Mouse (Mus musculus) cerebellum, adult (tissue): ENCODE data around the gene Tnfrsf8.

Source experiments
- ATAC-seq: cut with Nextera tagmentation; 2 replicates; pipeline ENCODE4 v1.9.2; 2017; ENCODE audit warnings: mild to moderate bottlenecking, moderate library complexity, mixed read lengths; ENCODE audit not compliant: insufficient number of reproducible peaks, low FRiP score, low TSS enrichment

Tnfrsf8 gene

DNA sequence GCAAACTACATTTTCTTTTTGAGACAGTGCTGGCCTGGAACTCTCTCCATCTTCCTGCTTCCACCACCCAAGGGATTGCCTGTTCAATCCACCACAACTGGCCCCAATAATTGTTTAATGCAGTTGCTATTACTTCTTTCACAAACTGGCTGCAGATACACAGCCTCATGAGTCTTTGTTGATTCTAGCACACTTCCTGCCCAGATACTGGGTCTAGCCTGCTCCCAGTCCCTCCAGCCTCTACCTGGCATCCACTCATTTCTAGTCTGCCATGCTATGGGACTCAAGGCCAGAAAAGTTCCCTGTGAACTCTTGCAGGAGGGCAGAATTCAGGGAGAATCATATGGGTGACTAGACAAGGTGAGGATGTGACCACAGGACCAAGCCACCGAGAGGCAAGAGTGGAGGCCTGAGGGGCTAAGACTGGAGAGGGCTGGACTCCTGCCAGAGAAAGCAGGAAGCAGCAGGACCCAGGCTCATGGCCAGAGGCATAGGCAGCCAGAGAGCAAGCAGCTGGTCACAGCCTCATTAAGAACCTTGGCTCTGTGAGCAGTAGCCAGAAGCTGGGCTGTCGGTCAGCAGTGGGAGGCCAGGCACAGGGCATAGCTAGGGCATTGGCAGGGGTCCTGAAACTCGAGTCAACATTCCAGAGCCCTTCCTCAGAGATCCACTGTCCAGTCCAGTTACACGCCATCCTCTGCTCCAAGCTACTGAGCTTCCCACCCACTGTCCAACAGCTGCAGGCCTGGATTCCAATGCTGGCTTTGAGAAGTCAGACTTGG is 75.7 kb downstream of the Tnfrsf8 start:
- ATAC-seq: 0 out of 2 replicates have a peak, but pooled peaks have one; percentile 6

DNA sequence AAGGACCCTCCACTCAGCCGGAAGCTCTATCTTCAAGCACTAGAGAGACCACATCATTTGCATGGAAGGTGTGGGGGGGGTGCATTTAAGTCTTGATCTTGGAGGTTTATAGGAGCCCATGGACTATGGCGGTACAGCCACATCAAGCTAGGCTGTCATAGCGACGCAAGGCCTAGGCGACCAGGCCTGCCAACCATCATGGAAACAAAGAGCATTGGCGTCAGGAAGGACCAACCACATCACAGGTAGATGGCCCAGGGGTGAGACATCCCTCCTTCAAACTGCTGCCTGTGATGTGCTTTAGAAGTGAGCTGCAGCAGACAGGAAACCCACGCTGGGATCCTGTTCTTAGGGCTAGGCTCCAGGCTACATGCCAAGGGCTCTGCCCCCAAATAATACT is 78.9 kb downstream of the Tnfrsf8 start:
- no peak for ATAC-seq

DNA sequence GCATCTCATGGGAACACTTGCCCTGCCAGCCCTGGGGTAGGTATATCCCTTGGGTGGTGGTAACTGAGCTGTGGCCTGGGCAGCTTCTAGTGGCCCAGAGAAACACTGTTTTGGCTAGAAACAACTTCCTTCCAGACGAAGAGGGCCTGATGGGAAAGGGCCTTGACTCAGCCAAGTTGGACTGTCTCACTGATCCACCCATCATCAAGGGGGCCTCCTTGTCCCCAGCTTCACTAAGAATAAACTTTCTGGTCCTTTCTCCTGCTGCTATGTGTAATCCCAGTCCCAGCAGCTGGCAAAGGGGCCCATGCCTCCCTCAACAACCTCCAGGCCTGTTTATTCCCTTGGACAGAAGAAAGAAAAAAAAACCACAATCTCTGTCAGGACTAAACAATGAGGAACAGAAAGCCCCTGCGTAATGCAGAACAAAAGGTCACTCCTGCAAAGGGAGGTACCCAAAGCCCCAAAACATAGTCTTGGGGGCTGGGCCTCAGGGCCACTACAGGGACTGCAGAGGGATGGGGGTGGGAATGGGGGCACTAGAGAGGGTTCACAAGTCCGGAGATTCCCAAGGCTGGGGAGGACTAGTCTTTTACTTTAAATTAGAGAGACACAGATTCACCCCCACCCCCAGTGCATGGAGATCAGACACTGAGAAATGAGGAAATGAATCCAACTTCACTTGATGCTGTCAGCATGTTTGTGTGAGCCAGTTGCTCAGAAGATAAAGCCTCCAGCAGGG is 81.3 kb downstream of the Tnfrsf8 start:
- no peak for ATAC-seq

DNA sequence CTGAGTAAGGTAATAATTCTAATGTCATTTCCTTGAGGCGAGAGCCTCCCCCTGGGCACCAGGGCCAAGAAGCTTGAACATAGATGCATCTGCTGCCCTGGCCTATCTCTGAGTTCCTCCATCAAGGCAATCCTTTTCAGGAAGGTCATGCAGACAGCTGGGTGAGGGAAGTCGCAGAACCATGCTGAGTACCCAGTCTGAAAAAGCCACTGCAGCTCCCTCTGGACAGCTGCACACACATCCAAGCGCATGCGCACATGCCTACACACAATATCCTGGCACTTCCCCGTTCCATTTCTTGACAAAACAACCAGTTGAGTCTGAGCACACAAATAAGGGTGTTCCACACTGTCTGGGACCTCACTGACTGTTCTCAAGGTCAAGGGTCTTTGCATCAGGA is 83.2 kb downstream of the Tnfrsf8 start:
- ATAC-seq: no peak

DNA sequence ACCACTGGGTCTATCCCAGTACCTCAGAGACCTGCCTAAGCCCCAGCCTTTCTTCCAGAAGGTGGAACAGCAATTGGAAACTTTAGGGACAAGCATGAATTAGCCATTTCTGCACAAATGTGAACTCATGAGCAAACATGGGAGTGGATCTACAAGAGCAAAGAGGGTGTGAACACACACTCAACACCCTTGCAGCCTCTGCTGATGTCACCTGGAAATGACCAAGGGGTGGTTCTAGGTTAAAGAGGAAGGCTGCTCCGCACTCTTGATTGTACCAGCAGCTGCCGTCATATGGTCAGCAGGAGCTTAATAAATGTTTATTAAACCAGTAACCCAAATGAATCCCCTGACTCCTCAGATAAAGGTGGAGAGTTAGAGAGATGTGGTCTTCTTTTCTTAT is 84.3 kb downstream of the Tnfrsf8 start:
- ATAC-seq: no peak

DNA sequence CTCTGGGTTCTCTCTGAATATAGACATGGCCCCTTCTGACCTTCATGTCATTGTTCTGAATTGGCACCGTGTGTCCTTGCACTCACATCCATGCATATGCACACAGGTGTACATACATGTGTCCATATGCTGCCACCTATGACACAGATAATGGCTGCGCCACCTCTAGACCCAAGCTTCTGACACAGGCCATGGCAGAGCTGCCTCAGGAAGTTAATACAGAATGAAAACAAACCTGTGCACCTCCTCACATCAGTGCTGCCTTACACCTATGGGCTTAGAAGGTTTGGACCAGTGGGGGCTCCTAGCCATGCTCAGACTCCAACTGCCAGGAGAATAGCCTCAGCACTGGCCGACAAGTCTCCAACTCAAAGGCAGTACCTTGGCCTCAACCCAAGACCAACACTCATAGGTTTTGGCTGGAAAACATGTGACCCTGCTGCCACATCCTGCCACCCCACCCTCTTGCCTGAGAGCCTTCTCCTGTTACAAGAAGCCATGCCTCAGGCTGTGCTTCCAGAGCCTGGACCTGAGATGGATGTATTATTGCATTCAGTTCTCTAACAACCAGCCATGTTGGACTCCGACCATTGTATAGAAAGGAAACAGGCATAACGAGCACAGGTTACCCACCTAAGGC is 85.3 kb downstream of the Tnfrsf8 start:
- no peak for ATAC-seq

DNA sequence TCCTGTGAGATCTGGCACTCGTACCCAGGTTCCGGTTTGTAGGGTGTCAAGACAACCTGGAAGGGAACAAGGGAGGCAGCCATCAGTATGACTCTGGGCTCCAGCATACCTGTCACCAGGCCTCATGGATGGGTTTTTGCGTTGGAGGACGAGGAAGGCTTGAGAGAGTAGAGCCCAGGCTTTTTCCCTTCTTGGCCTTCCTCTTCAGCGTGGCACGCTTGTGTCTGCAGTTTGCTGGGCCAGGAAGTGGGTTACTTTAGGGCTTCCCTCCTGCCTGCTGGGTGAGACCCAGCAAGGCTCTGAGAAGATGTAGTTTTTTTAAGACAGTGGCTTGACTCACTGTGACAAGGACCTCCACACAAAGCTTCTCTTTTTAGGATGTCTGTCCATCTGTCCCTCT is 85.9 kb downstream of the Tnfrsf8 start:
- ATAC-seq: no peak

DNA sequence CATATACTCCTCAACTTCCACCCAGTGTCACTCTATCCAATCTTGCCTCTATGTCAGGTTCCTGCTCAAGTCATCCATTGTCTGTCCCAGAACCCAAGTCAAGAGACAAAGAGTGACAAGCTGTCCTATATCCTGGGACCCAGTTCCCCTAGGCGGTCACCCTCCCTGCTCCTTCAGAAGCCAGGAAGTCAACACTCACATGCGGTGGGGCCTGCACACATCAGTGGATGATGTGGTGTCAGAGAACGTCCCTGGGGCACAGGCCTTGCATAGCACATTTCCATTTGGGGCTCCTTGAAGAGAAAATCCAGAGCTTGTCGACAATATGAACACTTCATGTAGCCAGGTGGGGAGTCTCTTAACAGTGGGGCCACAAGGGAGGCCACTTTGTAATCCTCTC is 90.4 kb downstream of the Tnfrsf8 start:
- ATAC-seq: no peak

DNA sequence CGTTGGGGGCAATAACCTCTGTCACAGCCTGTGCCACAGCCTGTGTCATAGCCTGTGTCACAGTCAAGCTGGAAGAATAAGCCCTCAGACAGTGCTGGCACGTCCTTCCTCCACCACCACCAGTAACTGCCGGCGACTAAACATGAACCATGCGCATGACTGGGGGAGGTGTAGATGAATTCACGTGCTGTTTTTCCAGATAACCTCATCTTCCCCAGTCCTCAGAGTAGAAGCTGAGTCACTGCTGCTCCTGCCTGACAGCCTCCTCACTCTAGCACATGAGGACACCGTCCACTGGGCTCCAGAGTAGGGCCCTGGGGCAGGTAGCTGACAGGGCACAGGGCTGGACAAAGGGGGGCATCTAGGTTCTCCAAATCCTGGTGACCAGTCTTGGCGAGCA is 92.9 kb downstream of the Tnfrsf8 start:
- no peak for ATAC-seq

DNA sequence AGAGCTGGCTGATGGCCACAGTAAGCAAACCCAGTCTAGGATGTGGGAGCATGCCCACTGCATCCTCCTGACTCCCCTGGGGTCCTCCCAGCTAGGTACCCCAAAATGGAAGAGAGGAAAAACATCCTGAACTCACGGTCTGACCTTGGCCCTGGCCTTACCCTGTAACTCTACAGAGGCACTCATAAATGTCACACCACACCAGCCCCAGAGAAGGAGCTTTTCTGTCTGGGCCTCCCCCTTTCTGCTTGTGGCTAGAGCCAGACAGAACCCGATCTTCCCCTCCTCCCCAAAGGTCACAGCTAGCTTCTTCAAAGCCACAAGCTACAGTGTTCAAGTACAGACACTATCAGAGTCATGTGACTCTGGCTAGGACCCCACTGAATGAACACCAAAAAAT is 93.6 kb downstream of the Tnfrsf8 start:
- ATAC-seq: no peak

DNA sequence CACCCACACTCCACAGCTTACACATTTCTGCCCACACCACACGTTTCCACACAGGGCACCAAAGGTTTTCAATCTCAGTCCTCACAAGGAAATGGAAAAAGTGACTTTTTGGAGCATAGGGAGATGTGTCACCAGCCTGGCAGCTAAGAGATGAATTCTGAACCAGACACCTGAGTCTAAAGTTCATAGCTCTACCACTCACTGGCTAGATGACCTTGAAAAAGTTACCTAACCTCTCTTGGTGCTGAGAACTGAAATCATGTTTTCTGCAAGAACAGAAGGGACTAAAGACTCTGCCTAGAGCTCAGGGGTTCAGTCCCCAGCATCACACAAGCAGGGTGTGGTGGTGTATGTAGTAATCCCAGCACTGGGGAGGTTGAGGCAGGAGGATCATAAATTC is 95.0 kb downstream of the Tnfrsf8 start:
- no peak for ATAC-seq

DNA sequence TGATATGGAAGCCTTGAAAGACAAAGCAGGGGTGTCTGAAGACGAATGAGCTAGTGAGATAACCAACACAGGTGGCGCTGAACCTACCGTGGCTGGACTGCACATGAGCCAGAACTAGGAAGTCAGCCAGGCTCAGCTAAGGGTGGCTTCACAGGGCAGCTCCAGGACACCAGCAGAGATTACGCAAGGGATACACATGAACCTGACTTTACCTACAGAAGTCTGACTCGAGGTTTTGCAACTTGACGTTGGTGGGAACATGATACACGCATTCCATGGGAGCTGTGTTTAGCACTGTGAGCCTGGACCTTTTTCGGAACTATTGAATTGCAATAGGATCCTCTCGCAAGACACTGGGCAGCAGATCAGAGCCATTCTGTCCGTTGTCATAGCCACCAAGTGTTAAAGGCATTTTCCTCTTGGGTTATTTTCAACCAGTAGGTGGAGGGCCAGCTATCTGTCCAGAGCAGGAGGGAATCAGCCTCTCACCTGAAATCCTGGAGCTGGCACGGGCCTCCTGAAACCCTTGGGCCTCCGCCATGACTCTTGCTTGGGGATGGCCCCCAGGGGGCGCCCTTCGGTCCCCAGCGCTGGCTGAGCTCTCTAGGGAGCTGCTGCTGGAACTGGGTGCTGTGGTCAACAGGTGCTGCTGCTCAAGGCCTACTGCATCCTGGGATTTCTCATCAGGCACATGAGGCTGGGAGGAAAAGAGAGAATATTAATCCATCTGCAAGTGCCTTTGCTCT is 95.6 kb downstream of the Tnfrsf8 start:
- ATAC-seq: no peak

DNA sequence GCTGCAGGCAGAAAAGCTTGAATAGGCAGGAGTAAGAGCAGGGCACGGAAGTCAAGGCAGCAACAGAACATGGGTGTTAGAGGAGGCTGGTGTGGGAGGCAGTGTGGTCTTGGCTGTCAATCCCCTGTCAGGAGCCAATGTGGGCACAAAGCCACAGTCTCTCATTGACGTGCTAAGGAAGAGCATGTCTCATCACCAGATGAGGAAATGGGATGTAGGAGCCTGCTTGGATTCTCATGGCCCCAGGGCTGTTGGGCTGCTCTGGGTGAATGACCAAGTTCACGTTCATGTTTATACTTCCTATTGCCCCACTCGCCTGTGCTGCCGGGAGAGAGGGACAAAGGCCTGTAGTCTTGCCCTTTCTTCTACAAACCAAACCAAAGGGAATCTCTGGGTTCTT is 97.1 kb downstream of the Tnfrsf8 start:
- ATAC-seq: no peak
